Mouse (Mus musculus): ENCODE results near the gene Fam126a. TPM values are rescaled to one million over a fixed set of nuclear protein-coding genes. Genes with fewer than 3 reads are reported as not detected.

Gene Fam126a
- polyA plus RNA-seq, 1 experiment from 2014 or later = 26.9 TPM

GRCm38 (mm10) chr5:23964599-23965165, 65.8 kb downstream of the Fam126a start:
- WGBS = 82% methylated on average over 10 of the region's 10 CpGs

GRCm38 (mm10) chr5:23953047-23953446, 77.4 kb downstream of the Fam126a start:
- H3K27ac ChIP-seq (replicated peaks) = no peak overlapping the region
- H3K9me3 ChIP-seq = no peaks in the 10 kb centered on the region
- no peaks in the 10 kb centered on the region for H3K36me3 ChIP-seq (replicated peaks)
- no peak overlapping the region for H3K4me3 ChIP-seq
- no peaks in the 10 kb centered on the region for H3K4me1 ChIP-seq
- 93% methylated on average over 5 of the region's 5 CpGs for WGBS
- H3K27me3 ChIP-seq (replicated peaks; ENCODE audit: low read depth, poor library complexity, severe bottlenecking) = no peaks in the 10 kb centered on the region
- no peak for DNase-seq (ENCODE audit: low spot score)

More at GRCm38 (mm10) chr5:23964599-23965165, 65.8 kb downstream of the Fam126a start:
- no peak overlapping the region for H3K4me3 ChIP-seq
- H3K36me3 ChIP-seq (replicated peaks) = 0 out of 2 replicates have a peak, but pooled peaks cover 3% of the 10 kb centered on the region
- DNase-seq (ENCODE audit: low spot score) = no peak
- H3K27me3 ChIP-seq (replicated peaks; ENCODE audit: low read depth, poor library complexity, severe bottlenecking) = no peaks in the 10 kb centered on the region
- H3K9me3 ChIP-seq = no peaks in the 10 kb centered on the region
- H3K27ac ChIP-seq (replicated peaks) = no peak overlapping the region
- H3K4me1 ChIP-seq = 0 out of 2 replicates have a peak, but pooled peaks cover 3% of the 10 kb centered on the region

GRCm38 (mm10) chr5:23948071-23948470, 82.4 kb downstream of the Fam126a start:
- Histone ChIP-seq H3K36me3 (replicated peaks) (no peaks in the 10 kb centered on the region), H3K27me3 (replicated peaks; ENCODE audit: low read depth, poor library complexity, severe bottlenecking) (no peaks in the 10 kb centered on the region), H3K27ac (replicated peaks) (no peak overlapping the region), H3K4me1 (no peaks in the 10 kb centered on the region), H3K9me3 (no peaks in the 10 kb centered on the region), H3K4me3 (no peak overlapping the region)
- 30% methylated on average over 3 of the region's 3 CpGs for WGBS
- no peak for DNase-seq (ENCODE audit: low spot score)

- Histone ChIP-seq H3K27ac (replicated peaks) (no peak overlapping the region), H3K4me1 (no peaks in the 10 kb centered on the region), H3K4me3 (no peak overlapping the region), H3K9me3 (no peaks in the 10 kb centered on the region), H3K27me3 (replicated peaks; ENCODE audit: low read depth, poor library complexity, severe bottlenecking) (no peaks in the 10 kb centered on the region), H3K36me3 (replicated peaks) (no peaks in the 10 kb centered on the region)
- WGBS = 2% methylated on average over 1 of the region's 1 CpGs
- DNase-seq (ENCODE audit: low spot score) = no peak
Observed at GRCm38 (mm10) chr5:23945056-23945455, 85.4 kb downstream of the Fam126a start.

GRCm38 (mm10) chr5:23943534-23943933, 87.0 kb downstream of the Fam126a start:
- no peaks in the 10 kb centered on the region for H3K9me3 ChIP-seq
- H3K27me3 ChIP-seq (replicated peaks; ENCODE audit: low read depth, poor library complexity, severe bottlenecking) = no peaks in the 10 kb centered on the region
- no peaks in the 10 kb centered on the region for H3K4me1 ChIP-seq
- no peak for DNase-seq (ENCODE audit: low spot score)
- no peak overlapping the region for H3K4me3 ChIP-seq
- H3K36me3 ChIP-seq (replicated peaks) = no peaks in the 10 kb centered on the region
- no peak overlapping the region for H3K27ac ChIP-seq (replicated peaks)
- 87% methylated on average over 2 of the region's 2 CpGs for WGBS

- Histone ChIP-seq H3K9me3 (no peaks in the 10 kb centered on the region), H3K36me3 (replicated peaks) (no peaks in the 10 kb centered on the region), H3K4me1 (no peaks in the 10 kb centered on the region), H3K4me3 (no peak overlapping the region), H3K27me3 (replicated peaks; ENCODE audit: low read depth, poor library complexity, severe bottlenecking) (no peaks in the 10 kb centered on the region), H3K27ac (replicated peaks) (0 out of 2 replicates have a peak overlapping the region, but pooled peaks have one; percentile 8)
- no peak for DNase-seq (ENCODE audit: low spot score)
- 88% methylated on average over 12 of the region's 12 CpGs for WGBS
Observed at GRCm38 (mm10) chr5:23923481-23924165, 106.9 kb downstream of the Fam126a start.

- 85% methylated on average over 12 of the region's 12 CpGs for WGBS
- Histone ChIP-seq H3K27ac (replicated peaks) (0 out of 2 replicates have a peak overlapping the region, but pooled peaks have one; percentile 8), H3K4me1 (no peaks in the 10 kb centered on the region), H3K27me3 (replicated peaks; ENCODE audit: low read depth, poor library complexity, severe bottlenecking) (no peaks in the 10 kb centered on the region), H3K9me3 (no peaks in the 10 kb centered on the region), H3K36me3 (replicated peaks) (no peaks in the 10 kb centered on the region), H3K4me3 (no peak overlapping the region)
- no peak for DNase-seq (ENCODE audit: low spot score)
Observed at GRCm38 (mm10) chr5:23922516-23923291, 107.8 kb downstream of the Fam126a start.

GRCm38 (mm10) chr5:23921316-23921715, 109.2 kb downstream of the Fam126a start:
- H3K27me3 ChIP-seq (replicated peaks; ENCODE audit: low read depth, poor library complexity, severe bottlenecking) = no peaks in the 10 kb centered on the region
- WGBS = 88% methylated on average over 1 of the region's 1 CpGs
- no peak overlapping the region for H3K27ac ChIP-seq (replicated peaks)
- H3K4me3 ChIP-seq = no peak overlapping the region
- H3K4me1 ChIP-seq = no peaks in the 10 kb centered on the region
- no peaks in the 10 kb centered on the region for H3K9me3 ChIP-seq
- no peaks in the 10 kb centered on the region for H3K36me3 ChIP-seq (replicated peaks)
- no peak for DNase-seq (ENCODE audit: low spot score)

- Histone ChIP-seq H3K4me1 (no peaks in the 10 kb centered on the region), H3K27me3 (replicated peaks; ENCODE audit: low read depth, poor library complexity, severe bottlenecking) (no peaks in the 10 kb centered on the region), H3K27ac (replicated peaks) (no peak overlapping the region), H3K4me3 (no peak overlapping the region), H3K9me3 (no peaks in the 10 kb centered on the region), H3K36me3 (replicated peaks) (no peaks in the 10 kb centered on the region)
- 78% methylated on average over 7 of the region's 7 CpGs for WGBS
- DNase-seq (ENCODE audit: low spot score) = no peak
Observed at GRCm38 (mm10) chr5:23919892-23920731, 110.4 kb downstream of the Fam126a start.

GRCm38 (mm10) chr5:23917301-23917700, 113.2 kb downstream of the Fam126a start:
- H3K4me1 ChIP-seq = 0 out of 2 replicates have a peak, but pooled peaks cover 3% of the 10 kb centered on the region
- WGBS = 79% methylated on average over 1 of the region's 1 CpGs
- H3K9me3 ChIP-seq = no peaks in the 10 kb centered on the region
- no peaks in the 10 kb centered on the region for H3K27me3 ChIP-seq (replicated peaks; ENCODE audit: low read depth, poor library complexity, severe bottlenecking)
- H3K4me3 ChIP-seq = no peak overlapping the region
- no peak for DNase-seq (ENCODE audit: low spot score)
- H3K36me3 ChIP-seq (replicated peaks) = no peaks in the 10 kb centered on the region
- no peak overlapping the region for H3K27ac ChIP-seq (replicated peaks)

- Histone ChIP-seq H3K4me1 (peaks cover 8% of the 10 kb centered on the region; the same call in 1 of the 2 replicates), H3K36me3 (replicated peaks) (no peaks in the 10 kb centered on the region), H3K27me3 (replicated peaks; ENCODE audit: low read depth, poor library complexity, severe bottlenecking) (no peaks in the 10 kb centered on the region), H3K27ac (replicated peaks) (no peak overlapping the region), H3K9me3 (peaks cover 16% of the 10 kb centered on the region), H3K4me3 (no peak overlapping the region)
- DNase-seq (ENCODE audit: low spot score) = no peak
- 89% methylated on average over 1 of the region's 1 CpGs for WGBS
Observed at GRCm38 (mm10) chr5:23911556-23911955, 118.9 kb downstream of the Fam126a start.

- Histone ChIP-seq H3K4me1 (peaks cover 5% of the 10 kb centered on the region; the same call in 1 of the 2 replicates), H3K36me3 (replicated peaks) (no peaks in the 10 kb centered on the region), H3K4me3 (no peak overlapping the region), H3K27ac (replicated peaks) (no peak overlapping the region), H3K27me3 (replicated peaks; ENCODE audit: low read depth, poor library complexity, severe bottlenecking) (no peaks in the 10 kb centered on the region), H3K9me3 (peaks cover 16% of the 10 kb centered on the region)
- no peak for DNase-seq (ENCODE audit: low spot score)
- 94% methylated on average over 3 of the region's 3 CpGs for WGBS
Observed at GRCm38 (mm10) chr5:23909256-23909655, 121.2 kb downstream of the Fam126a start.
